Mouse (Mus musculus) midbrain, embryonic 13.5 days (tissue): ENCODE data around the gene Hectd2. TPM values are rescaled to one million over a fixed set of nuclear protein-coding genes. Genes with fewer than 3 reads are reported as not detected.

ENCODE experiments used
- ATAC-seq: fragments of 200-750 bp; cut with Nextera tagmentation; 2 replicates; pipeline ENCODE4 v1.8.0; 2017; ENCODE audit warnings: mild to moderate bottlenecking, moderate TSS enrichment, moderate library complexity
- H3K27ac ChIP-seq: fragments of 300-500 bp; sonication (generic); 2 replicates; pipeline ENCODE4 v1.5.1; 2015; ENCODE audit warnings: inconsistent platforms, mild to moderate bottlenecking, moderate library complexity
- H3K27me3 ChIP-seq: fragments of 300-500 bp; sonication (generic); 2 replicates; pipeline ENCODE4 v1.6.1; 2015; ENCODE audit warnings: mild to moderate bottlenecking, inconsistent platforms
- H3K36me3 ChIP-seq: fragments of 300-500 bp; sonication (generic); 2 replicates; pipeline ENCODE4 v1.6.1; 2015; ENCODE audit warnings: mild to moderate bottlenecking, inconsistent platforms
- H3K4me1 ChIP-seq: fragments of 300-500 bp; sonication (generic); replicated peaks from 2 replicates; pipeline ENCODE4 v1.6.1; 2015; ENCODE audit warnings: inconsistent platforms
- H3K4me2 ChIP-seq: fragments of 300-500 bp; sonication (generic); replicated peaks from 2 replicates; pipeline ENCODE4 v1.6.1; 2015; ENCODE audit warnings: moderate library complexity, mild to moderate bottlenecking, inconsistent platforms
- H3K4me3 ChIP-seq: fragments of 300-500 bp; sonication (generic); replicated peaks from 2 replicates; pipeline ENCODE4 v1.5.1; 2015; ENCODE audit warnings: mild to moderate bottlenecking, inconsistent platforms
- H3K9ac ChIP-seq: fragments of 300-500 bp; sonication (generic); replicated peaks from 2 replicates; pipeline ENCODE4 v1.6.1; 2015; ENCODE audit warnings: mild to moderate bottlenecking, inconsistent platforms
- H3K9me3 ChIP-seq: fragments of 300-500 bp; sonication (generic); 2 replicates; pipeline ENCODE4 v1.6.1; 2016; ENCODE audit warnings: mild to moderate bottlenecking, inconsistent platforms
- WGBS: fragments of 180-500 bp; shearing (Covaris S2); methylation state at CpG from one replicate; pipeline ENCODE4 v1.1.7; 2015; 5-methylcytosine and 5-hydroxymethylcytosine counted together
- polyA plus RNA-seq: library from polyadenylated mRNA; unstranded; fragments of >200 nt; fragmentation: Nextera tagmentation; extraction: Ambion mirVana; gene quantifications from 2 replicates; pipeline ENCODE4 v1.2.1, GENCODE M21; 2015

Hectd2 gene
- polyA plus RNA-seq: 7.6 and 9.4 TPM in 2 replicates

- H3K27me3 ChIP-seq: peaks cover 19% of the 10 kb centered on the region
- H3K27ac ChIP-seq: peak within 1 kb of the TSS; percentile 90
- H3K9me3 ChIP-seq: no peaks in the 10 kb centered on the region
- WGBS: under 1% methylated on average over 75 of the region's 92 CpGs
- H3K9ac ChIP-seq: peak within 1 kb of the TSS; percentile 85
- peak; percentile 89 for ATAC-seq
- H3K4me1 ChIP-seq: peaks cover 7% of the 10 kb centered on the region
- H3K4me2 ChIP-seq: peak within 1 kb of the TSS; percentile 90
- peak within 1 kb of the TSS; percentile 78 for H3K4me3 ChIP-seq
- no peaks in the 10 kb centered on the region for H3K36me3 ChIP-seq
Measured at GRCm38 (mm10) chr19:36554046-36554784, at the start of gene Hectd2. TSS of gene Hectd2 (plus strand) at chr19:36554639.

GRCm38 (mm10) chr19:36504716-36505115, 49.7 kb upstream of the Hectd2 start:
- Histone ChIP-seq H3K36me3 (no peaks in the 10 kb centered on the region), H3K27me3 (no peaks in the 10 kb centered on the region), H3K9me3 (no peaks in the 10 kb centered on the region), H3K9ac (no peak overlapping the region), H3K4me1 (no peaks in the 10 kb centered on the region), H3K27ac (no peak overlapping the region), H3K4me2 (no peak overlapping the region), H3K4me3 (no peak overlapping the region)
- WGBS: 95% methylated on average over 2 of the region's 2 CpGs
- ATAC-seq: no peak

- WGBS: 95% methylated on average over 1 of the region's 1 CpGs
Measured at GRCm38 (mm10) chr19:36511305-36511704, 43.1 kb upstream of the Hectd2 start.

GRCm38 (mm10) chr19:36518461-36518860, 36.0 kb upstream of the Hectd2 start:
- no peaks in the 10 kb centered on the region for H3K4me1 ChIP-seq
- no peak for ATAC-seq
- 60% methylated on average over 2 of the region's 2 CpGs for WGBS
- H3K4me3 ChIP-seq: no peak overlapping the region
- H3K36me3 ChIP-seq: no peaks in the 10 kb centered on the region
- no peaks in the 10 kb centered on the region for H3K27me3 ChIP-seq
- H3K27ac ChIP-seq: no peak overlapping the region
- H3K9ac ChIP-seq: no peak overlapping the region
- no peaks in the 10 kb centered on the region for H3K9me3 ChIP-seq
- H3K4me2 ChIP-seq: no peak overlapping the region

More at GRCm38 (mm10) chr19:36511305-36511704, 43.1 kb upstream of the Hectd2 start:
- Histone ChIP-seq H3K36me3 (no peaks in the 10 kb centered on the region), H3K27me3 (no peaks in the 10 kb centered on the region), H3K4me2 (no peak overlapping the region), H3K27ac (no peak overlapping the region), H3K4me3 (no peak overlapping the region), H3K9me3 (no peaks in the 10 kb centered on the region), H3K4me1 (no peaks in the 10 kb centered on the region), H3K9ac (no peak overlapping the region)
- ATAC-seq: no peak

GRCm38 (mm10) chr19:36521568-36521967, 32.9 kb upstream of the Hectd2 start:
- H3K9me3 ChIP-seq: no peaks in the 10 kb centered on the region
- no peak overlapping the region for H3K27ac ChIP-seq
- no peak overlapping the region for H3K9ac ChIP-seq
- ATAC-seq: no peak
- no peaks in the 10 kb centered on the region for H3K36me3 ChIP-seq
- no peaks in the 10 kb centered on the region for H3K27me3 ChIP-seq
- H3K4me2 ChIP-seq: no peak overlapping the region
- WGBS: 87% methylated on average over 2 of the region's 2 CpGs
- H3K4me1 ChIP-seq: no peaks in the 10 kb centered on the region
- no peak overlapping the region for H3K4me3 ChIP-seq

- H3K27me3 ChIP-seq: no peaks in the 10 kb centered on the region
- no peak overlapping the region for H3K9ac ChIP-seq
- no peak overlapping the region for H3K27ac ChIP-seq
- no peak for ATAC-seq
- H3K4me2 ChIP-seq: no peak overlapping the region
- no peaks in the 10 kb centered on the region for H3K36me3 ChIP-seq
- H3K9me3 ChIP-seq: no peaks in the 10 kb centered on the region
- H3K4me1 ChIP-seq: no peaks in the 10 kb centered on the region
- H3K4me3 ChIP-seq: no peak overlapping the region
- 82% methylated on average over 3 of the region's 3 CpGs for WGBS
Measured at GRCm38 (mm10) chr19:36522558-36523195, 31.8 kb upstream of the Hectd2 start.

- H3K4me3 ChIP-seq: no peak overlapping the region
- H3K9ac ChIP-seq: no peak overlapping the region
- no peaks in the 10 kb centered on the region for H3K9me3 ChIP-seq
- H3K27ac ChIP-seq: no peak overlapping the region
- H3K4me2 ChIP-seq: no peak overlapping the region
- ATAC-seq: no peak
- no peaks in the 10 kb centered on the region for H3K27me3 ChIP-seq
- H3K36me3 ChIP-seq: no peaks in the 10 kb centered on the region
- no peaks in the 10 kb centered on the region for H3K4me1 ChIP-seq
Measured at GRCm38 (mm10) chr19:36525071-36525470, 29.4 kb upstream of the Hectd2 start.

- WGBS: 53% methylated on average over 5 of the region's 5 CpGs
- Histone ChIP-seq H3K36me3 (no peaks in the 10 kb centered on the region), H3K4me3 (no peak overlapping the region), H3K4me1 (peaks cover 27% of the 10 kb centered on the region), H3K9ac (no peak overlapping the region), H3K9me3 (no peaks in the 10 kb centered on the region), H3K27me3 (no peaks in the 10 kb centered on the region), H3K27ac (no peak overlapping the region), H3K4me2 (no peak overlapping the region)
- ATAC-seq: no peak
Measured at GRCm38 (mm10) chr19:36533082-36533481, 21.4 kb upstream of the Hectd2 start.

- peak; percentile 74 for ATAC-seq
- 0 out of 2 replicates have a peak overlapping the region, but pooled peaks have one; percentile 36 for H3K9ac ChIP-seq
- no peaks in the 10 kb centered on the region for H3K36me3 ChIP-seq
- no peaks in the 10 kb centered on the region for H3K9me3 ChIP-seq
- H3K4me2 ChIP-seq: peak overlapping the region; percentile 43
- H3K27ac ChIP-seq: peak overlapping the region; percentile 83
- no peaks in the 10 kb centered on the region for H3K27me3 ChIP-seq
- peaks cover 27% of the 10 kb centered on the region for H3K4me1 ChIP-seq
- 32% methylated on average over 17 of the region's 17 CpGs for WGBS
- H3K4me3 ChIP-seq: no peak overlapping the region; the same call in 1 of the 2 replicates
Measured at GRCm38 (mm10) chr19:36534011-36534765, 20.3 kb upstream of the Hectd2 start.

GRCm38 (mm10) chr19:36534766-36535140, 19.7 kb upstream of the Hectd2 start:
- Histone ChIP-seq H3K4me2 (peak overlapping the region; percentile 43), H3K27me3 (no peaks in the 10 kb centered on the region), H3K4me3 (no peak overlapping the region), H3K9ac (no peak overlapping the region), H3K27ac (peak overlapping the region; percentile 83), H3K36me3 (no peaks in the 10 kb centered on the region), H3K4me1 (peaks cover 27% of the 10 kb centered on the region), H3K9me3 (no peaks in the 10 kb centered on the region)
- peak; percentile 85 for ATAC-seq
- 18% methylated on average over 8 of the region's 8 CpGs for WGBS

- Histone ChIP-seq H3K36me3 (no peaks in the 10 kb centered on the region), H3K4me2 (0 out of 2 replicates have a peak overlapping the region, but pooled peaks have one; percentile 43), H3K27me3 (peaks cover 3% of the 10 kb centered on the region; the same call in 1 of the 2 replicates), H3K9me3 (no peaks in the 10 kb centered on the region), H3K9ac (no peak overlapping the region), H3K4me3 (no peak overlapping the region), H3K27ac (peak overlapping the region; percentile 83), H3K4me1 (peaks cover 27% of the 10 kb centered on the region)
- peak; percentile 38 for ATAC-seq
- WGBS: 30% methylated on average over 2 of the region's 2 CpGs
Measured at GRCm38 (mm10) chr19:36535186-36535585, 19.3 kb upstream of the Hectd2 start.

GRCm38 (mm10) chr19:36535878-36536277, 18.6 kb upstream of the Hectd2 start:
- peak overlapping the region; percentile 83; the same call in 1 of the 2 replicates for H3K27ac ChIP-seq
- ATAC-seq: no peak; the same call in 1 of the 2 replicates
- H3K4me3 ChIP-seq: no peak overlapping the region
- peaks cover 3% of the 10 kb centered on the region; the same call in 1 of the 2 replicates for H3K27me3 ChIP-seq
- WGBS: 9% methylated on average over 6 of the region's 6 CpGs
- H3K4me1 ChIP-seq: peaks cover 27% of the 10 kb centered on the region
- H3K4me2 ChIP-seq: 0 out of 2 replicates have a peak overlapping the region, but pooled peaks have one; percentile 10
- H3K9me3 ChIP-seq: no peaks in the 10 kb centered on the region
- H3K9ac ChIP-seq: no peak overlapping the region
- no peaks in the 10 kb centered on the region for H3K36me3 ChIP-seq
